Mouse (Mus musculus): ENCODE measurements around the gene Mlst8.

Gene Mlst8

DNA sequence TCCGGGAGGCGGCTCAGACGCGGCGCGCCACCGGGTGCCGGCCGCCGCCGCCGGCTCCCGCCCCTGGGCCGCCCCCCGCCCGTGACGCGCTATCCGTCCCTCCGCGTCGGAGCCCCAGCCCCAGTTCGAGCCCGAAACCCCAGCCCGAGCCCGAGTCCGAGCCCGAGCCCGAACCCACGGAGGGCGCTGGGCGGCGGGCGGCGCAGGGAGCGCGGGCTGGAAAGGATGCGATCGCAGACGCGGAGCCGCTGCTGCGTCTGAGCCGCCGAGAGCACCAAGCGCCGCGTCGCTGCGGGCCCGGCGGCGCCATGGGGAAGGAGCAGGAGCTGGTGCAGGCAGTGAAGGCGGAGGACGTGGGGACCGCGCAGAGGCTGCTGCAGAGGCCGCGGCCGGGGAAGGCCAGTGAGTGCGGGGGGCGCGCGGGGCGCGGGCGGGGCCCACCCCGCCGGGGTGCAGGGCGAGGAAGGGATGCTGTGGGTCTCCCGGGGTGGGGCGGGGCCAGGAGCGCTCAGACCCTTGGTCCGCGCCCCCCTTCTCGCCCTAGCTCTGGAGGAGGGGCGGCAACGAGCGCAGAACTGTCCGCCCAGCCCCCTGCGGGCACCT lies 9.9 kb upstream of the Mlst8 start:
- DNase-seq (ENCODE audit: extremely low spot score), result peak; percentile 60

DNA sequence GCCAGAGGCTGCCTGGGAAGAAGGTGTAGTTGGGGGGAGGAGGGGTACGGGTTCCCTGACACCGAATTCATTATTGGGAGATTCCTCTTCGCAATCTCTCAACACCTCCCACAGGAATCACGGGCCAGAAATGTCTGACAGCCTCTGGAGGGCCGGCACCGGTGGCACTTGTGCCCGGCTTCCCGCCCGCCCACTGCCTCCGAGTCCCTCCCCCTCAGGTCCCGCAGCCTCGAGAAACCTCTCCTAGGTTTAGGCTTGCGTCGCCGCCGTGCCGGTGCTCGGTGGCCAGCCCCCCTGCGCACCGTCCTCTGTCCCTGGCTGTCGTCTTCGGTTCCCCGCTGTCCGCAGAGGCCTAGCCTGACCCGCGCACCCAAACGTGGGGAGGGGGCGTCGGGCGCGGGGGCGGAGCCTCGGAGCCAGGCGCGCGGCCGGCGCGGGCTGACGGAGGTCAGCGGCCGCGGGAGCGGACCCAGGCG lies 9.3 kb upstream of the Mlst8 start, which contains the start of gene Caskin1:
TSS of gene Caskin1 (plus strand) at position 416 of the 476 bp plus-strand sequence.
- DNase-seq (ENCODE audit: extremely low spot score), result no peak

- DNase-seq (ENCODE audit: extremely low spot score), result no peak
Observed at GRCm38 (mm10) chr17:24485090-24485860, 6.4 kb upstream of the Mlst8 start.

DNA sequence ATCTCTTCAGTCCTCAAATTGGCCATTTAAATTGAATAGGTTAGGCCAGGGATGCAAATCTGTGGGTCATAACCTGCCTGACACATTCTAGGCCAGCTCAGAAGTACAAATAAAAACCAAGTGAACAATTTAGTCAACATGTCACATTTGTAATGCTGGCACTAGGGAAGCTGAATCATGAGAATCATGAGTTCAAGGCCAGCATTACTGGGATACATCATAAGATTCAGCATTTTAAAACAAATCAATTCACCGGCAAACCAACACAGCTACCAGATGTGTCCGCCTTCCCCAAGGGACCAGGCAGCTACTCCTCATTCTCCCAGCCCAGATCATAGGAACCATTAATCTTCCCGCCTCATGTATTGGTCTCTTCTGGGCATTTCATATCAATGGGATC lies 4.6 kb upstream of the Mlst8 start:
- no peak for DNase-seq (ENCODE audit: extremely low spot score)

GRCm38 (mm10) chr17:24481027-24481815 lies 2.3 kb upstream of the Mlst8 start:
- DNase-seq (ENCODE audit: extremely low spot score), result no peak

- DNase-seq (ENCODE audit: extremely low spot score), result no peak
Observed at GRCm38 (mm10) chr17:24480201-24480826, 1.4 kb upstream of the Mlst8 start.

GRCm38 (mm10) chr17:24479431-24479830 lies 553 bp upstream of the Mlst8 start:
- no peak for DNase-seq (ENCODE audit: extremely low spot score)

DNA sequence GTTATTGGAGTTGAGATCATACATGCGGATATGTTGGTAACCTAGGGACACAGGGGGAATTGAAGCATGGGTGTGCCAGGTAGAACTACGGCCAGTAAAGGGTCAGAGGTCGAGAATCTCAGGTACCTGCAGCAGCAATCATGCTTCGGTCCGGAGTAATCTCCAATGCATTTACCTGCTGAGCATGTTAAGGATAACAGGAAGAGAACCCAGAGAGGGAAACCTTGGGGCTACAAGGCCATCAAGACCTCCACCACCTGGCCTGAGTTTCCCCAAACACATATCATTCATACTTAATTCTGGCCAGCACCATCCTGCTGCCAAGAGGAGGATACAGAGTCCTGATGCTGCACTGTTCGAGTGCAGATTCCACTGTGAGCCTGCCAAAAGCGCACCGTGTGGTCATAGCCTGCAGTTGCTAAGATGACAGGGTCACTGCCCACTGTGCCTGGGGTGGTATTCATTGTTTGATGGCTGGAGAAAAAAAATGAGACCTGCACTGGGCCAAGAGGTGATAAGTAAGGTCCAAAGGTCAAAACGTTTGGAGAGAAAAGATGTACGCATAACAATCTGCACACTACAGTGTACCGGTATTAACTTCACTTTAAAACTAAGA lies 785 bp downstream of the Mlst8 start:
- DNase-seq (ENCODE audit: extremely low spot score), result no peak

DNA sequence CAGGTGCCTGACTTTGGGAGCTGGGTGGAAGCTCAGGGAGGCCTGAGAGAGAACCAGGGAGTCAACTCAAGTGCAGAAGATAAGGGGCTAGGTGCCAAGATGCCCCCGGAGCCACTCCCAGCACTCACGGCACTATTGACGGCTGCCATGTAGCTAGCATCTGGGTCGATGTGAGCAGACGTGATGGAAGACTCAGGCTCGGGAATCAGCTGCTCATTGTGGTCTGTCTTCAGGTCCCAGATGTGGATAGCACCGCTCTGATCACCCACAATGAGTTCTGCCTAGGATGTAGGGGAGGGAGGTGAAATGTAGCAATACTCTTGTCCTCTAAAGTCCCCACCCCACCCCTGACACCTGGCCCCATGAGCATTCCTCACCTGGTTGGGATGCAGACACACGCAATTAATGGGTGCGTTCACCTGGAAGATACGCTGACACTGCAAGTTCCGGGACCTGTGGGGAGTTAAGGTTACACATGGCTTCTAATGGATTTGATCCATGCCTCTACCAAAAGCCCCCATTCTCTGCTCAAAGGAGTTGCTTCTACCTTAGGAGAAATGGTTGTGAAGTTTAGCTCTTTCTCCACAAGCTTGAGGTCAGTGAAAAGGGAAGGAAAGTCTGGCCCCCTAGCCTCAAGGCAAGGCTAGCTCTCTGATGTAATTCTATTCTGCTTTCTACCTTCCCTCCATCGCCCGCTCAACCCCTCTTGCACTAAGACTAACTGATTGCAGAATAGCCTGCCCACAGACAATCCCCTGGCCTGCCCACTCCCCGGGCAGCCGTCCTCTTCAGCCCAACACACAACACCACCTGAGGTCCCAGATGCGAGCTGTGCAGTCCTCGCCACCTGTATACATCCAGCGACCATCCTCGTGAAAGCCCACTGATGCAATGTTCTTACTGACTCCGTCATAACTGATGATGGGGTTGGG lies 1.6 kb downstream of the Mlst8 start:
- DNase-seq (ENCODE audit: extremely low spot score), result no peak

GRCm38 (mm10) chr17:24476022-24476776 lies 2.7 kb downstream of the Mlst8 start:
- no peak for DNase-seq (ENCODE audit: extremely low spot score)

DNA sequence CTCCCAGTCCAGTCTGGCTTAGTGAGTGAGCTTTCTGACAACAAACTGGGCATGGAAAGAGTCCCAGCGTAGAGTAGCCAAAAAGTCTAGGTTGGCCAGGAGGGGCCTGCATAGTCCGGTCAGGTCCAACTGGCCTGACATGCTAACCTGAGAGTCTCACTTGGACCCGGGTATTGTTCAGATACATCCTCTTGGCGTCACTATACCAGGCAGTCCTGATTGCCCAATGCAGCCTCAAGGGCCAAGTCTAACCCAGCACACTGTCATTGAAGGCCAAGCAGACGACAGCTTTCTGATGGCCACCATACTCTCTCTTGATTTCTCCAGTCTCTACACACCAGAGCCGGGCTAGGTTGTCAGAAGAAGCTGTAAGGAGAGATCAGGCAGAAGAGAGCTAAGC lies 3.3 kb downstream of the Mlst8 start:
- DNase-seq (ENCODE audit: extremely low spot score), result no peak

GRCm38 (mm10) chr17:24474557-24474956 lies 4.3 kb downstream of the Mlst8 start:
- DNase-seq (ENCODE audit: extremely low spot score), result no peak

- DNase-seq (ENCODE audit: extremely low spot score), result no peak
Observed at GRCm38 (mm10) chr17:24473612-24474275, 5.1 kb downstream of the Mlst8 start, which contains the start of gene Bricd5. Gene Bricd5, plus strand, starts transcription at chr17:24473884.

DNA sequence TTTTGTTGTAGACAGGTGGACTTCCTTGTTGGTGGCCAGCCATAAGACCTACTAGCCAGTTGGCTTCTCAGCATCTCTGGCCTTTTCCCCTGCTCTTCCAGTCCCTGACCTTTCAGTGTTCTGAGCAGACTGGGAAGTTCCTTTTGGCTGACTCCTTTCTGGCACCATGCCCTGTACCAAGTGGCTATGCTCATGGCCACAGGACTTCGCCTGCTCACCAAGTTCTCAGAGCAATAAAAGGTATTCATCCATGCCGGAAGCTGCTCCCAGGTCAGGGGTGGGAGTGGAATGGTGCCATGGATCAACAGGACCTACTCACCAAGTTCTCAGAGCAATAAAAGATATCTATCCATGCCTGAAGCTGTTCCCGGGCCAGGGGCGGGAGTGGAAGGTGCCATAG lies 6.4 kb downstream of the Mlst8 start:
- DNase-seq (ENCODE audit: extremely low spot score), result no peak

- DNase-seq (ENCODE audit: extremely low spot score), result no peak
Observed at GRCm38 (mm10) chr17:24470701-24471527, 8.0 kb downstream of the Mlst8 start.

DNA sequence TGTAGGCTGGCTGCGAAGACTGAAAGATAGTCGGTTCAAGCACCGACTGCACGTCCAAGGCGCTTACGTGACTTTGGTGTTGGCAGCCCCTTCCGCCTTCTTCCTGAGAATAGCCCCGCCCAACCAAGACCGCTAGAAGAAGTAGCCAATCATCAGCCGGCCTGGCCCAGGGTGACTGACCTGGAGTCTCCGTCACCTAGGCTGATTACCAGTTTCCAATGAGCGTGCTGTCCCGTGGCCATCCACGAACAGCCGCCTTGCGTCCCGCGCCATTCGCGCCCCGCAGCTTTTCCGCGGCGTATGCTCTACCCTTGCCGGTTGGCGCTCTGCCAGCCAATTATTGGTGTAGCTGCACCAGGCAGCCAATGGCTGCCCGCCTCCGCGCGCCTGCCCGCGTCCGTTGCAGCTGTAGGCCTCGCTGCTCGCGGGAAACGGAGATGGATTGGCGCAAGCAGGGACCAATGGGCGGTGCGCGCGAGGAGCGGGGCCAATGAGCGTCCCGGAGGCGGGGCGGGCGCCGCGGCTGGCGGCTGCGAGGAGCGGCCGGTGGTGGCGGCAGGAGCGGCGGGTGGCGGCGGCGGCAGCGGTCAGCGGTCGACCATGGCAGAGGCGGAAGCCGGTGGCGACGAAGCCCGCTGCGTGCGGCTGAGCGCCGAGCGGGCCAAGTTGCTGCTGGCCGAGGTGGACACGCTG lies 8.8 kb downstream of the Mlst8 start, which contains the start of the genes E4f1 and Pgp:
TSS of gene E4f1 (minus strand) at position 404 of the 693 bp plus-strand sequence.
TSS of gene Pgp (plus strand) at position 483 of the 693 bp plus-strand sequence.
- DNase-seq (ENCODE audit: extremely low spot score), result peak; percentile 96

DNA sequence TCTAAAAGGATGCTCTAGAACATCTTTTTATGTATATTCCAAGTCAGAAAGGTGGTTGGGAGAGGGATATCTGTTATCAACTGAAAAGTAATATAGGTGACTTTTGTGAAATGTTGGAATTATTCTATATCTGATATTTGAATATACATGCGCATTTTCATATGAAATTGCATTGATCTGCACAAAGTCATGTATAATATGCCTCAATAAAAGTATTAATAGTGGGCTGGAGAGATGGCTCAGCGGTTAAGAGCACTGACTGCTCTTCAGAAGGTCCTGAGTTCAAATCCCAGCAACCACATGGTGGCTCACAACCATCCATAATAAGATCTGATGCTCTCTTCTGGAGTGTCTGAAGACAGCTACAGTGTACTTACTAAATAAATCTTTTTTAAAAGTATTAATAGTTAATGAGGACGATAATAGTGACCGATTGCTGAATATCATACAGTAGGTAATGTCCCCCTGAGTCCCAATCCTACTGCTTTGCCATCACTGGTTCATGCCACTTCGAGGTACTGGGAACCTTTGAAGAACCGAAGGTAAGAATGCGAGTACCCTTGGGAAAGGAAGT lies 9.5 kb downstream of the Mlst8 start:
- no peak for DNase-seq (ENCODE audit: extremely low spot score)

Measured in embryo, embryonic 9.5 days (tissue).